Comparison of ENCODE assay signal across 15 mouse cellular contexts in genomic region chr6:99395745-99396144, GRCm38 (mm10).
"Had no signal": no experiment of that assay in that cellular context is flagged by ENCODE, and none has a peak within 500 bp of the region (broad histone marks: within the 10 kb centered on the region; RNA-seq: fewer than 3 reads in every experiment).

No protein-coding gene starts in this region.

- H3K9me3 ChIP-seq: kidney, embryonic 15.5 days; liver, embryonic 13.5 days; midbrain, embryonic 15.5 days; stomach, embryonic 15.5 days had no signal

- H3K36me3 ChIP-seq: liver, embryonic 13.5 days; midbrain, embryonic 15.5 days had no signal

- H3K4me1 ChIP-seq: liver, embryonic 13.5 days; stomach, embryonic 15.5 days had no signal

- H3K9ac ChIP-seq: kidney, embryonic 15.5 days; liver, embryonic 13.5 days; midbrain, embryonic 15.5 days; stomach, embryonic 15.5 days had no signal

- H3K4me2 ChIP-seq: kidney, embryonic 15.5 days; liver, embryonic 13.5 days; midbrain, embryonic 15.5 days; stomach, embryonic 15.5 days had no signal

- H3K27ac ChIP-seq: kidney, embryonic 15.5 days; left cerebral cortex, adult 2 months; liver, embryonic 13.5 days; macrophage; midbrain, embryonic 15.5 days; stomach, embryonic 15.5 days had no signal

- ATAC-seq: intestine, postnatal 0 days had no signal

- H3K27me3 ChIP-seq: kidney, embryonic 15.5 days; liver, embryonic 13.5 days; midbrain, embryonic 15.5 days; stomach, embryonic 15.5 days had no signal

- DNase-seq: kidney, adult 2 months; kidney, postnatal 10 days; kidney, postnatal 36 days; layer of hippocampus, postnatal 36 days; liver, embryonic 13.5 days; lung, adult 2 months; thymus, postnatal 14 days; thymus, postnatal 4 days had no signal

- H3K4me3 ChIP-seq: kidney, embryonic 15.5 days; left cerebral cortex, adult 2 months; liver, embryonic 13.5 days; midbrain, embryonic 15.5 days; myocyte; stomach, embryonic 15.5 days had no signal
